ENCODE assay signal across 18 mouse cellular contexts in genomic region chr12:71534199-71534598, GRCm38 (mm10).
DNase-seq lines count a peak whose midpoint lies in the region; ATAC-seq and TF ChIP-seq lines count a peak whose summit lies in the region.
"Had no signal": no experiment of that assay in that cellular context is flagged by ENCODE, and none has a peak within 500 bp of the region (broad histone marks: within the 10 kb centered on the region; RNA-seq: fewer than 3 reads in every experiment).

No protein-coding gene starts in this region.

- WGBS in forebrain, embryonic 14.5 days, result 71% methylated on average over 4 of the region's 4 CpGs
- WGBS in hindbrain, embryonic 14.5 days, result 46% methylated on average over 4 of the region's 4 CpGs
- WGBS in midbrain, embryonic 14.5 days, result 47% methylated on average over 4 of the region's 4 CpGs
- 68% methylated on average over 4 of the region's 4 CpGs for WGBS in heart, embryonic 11.5 days (ENCODE audit: insufficient replicate concordance)

- DNase-seq in brain, embryonic 14.5 days (ENCODE audit: low read depth), result peak; percentile 91
- peak; percentile 79 for DNase-seq in forebrain, embryonic 14.5 days (ENCODE audit: low spot score)
- DNase-seq in hindbrain, embryonic 14.5 days (ENCODE audit: low spot score), result peak; percentile 56
- DNase-seq in midbrain, embryonic 14.5 days, result peak; percentile 80
- no peak for DNase-seq in adrenal gland, postnatal 14 days
- no peak for DNase-seq in kidney, adult 8-10 months
- DNase-seq in heart, postnatal 14 days, result no peak
- DNase-seq: adrenal gland, postnatal 10 days; cerebellum, postnatal 10 days; left cerebral cortex, postnatal 4 days; lung, adult 18-20 months; spleen, adult 18-20 months; thymus, adult 2 months had no signal

- no peak for TF ChIP-seq CTCF in brain, embryonic 14.5 days (IDR thresholded peaks at IDR 0.05; ENCODE audit: borderline replicate concordance, extremely low read depth, insufficient read depth, insufficient read length)

- H3K27me3 ChIP-seq in forebrain, embryonic 14.5 days (replicated peaks; ENCODE audit: control insufficient read depth, insufficient read depth, low read length), result no peaks in the 10 kb centered on the region
- H3K27me3 ChIP-seq in hindbrain, embryonic 14.5 days (ENCODE audit: control insufficient read depth, insufficient read depth, low read length), result no peaks in the 10 kb centered on the region
- H3K27me3 ChIP-seq in midbrain, embryonic 14.5 days (ENCODE audit: control insufficient read depth, insufficient read depth, low read length), result no peaks in the 10 kb centered on the region
- no peaks in the 10 kb centered on the region for H3K27me3 ChIP-seq in heart, embryonic 11.5 days (ENCODE audit: control insufficient read depth, insufficient read depth, low read length)
- H3K27me3 ChIP-seq: embryonic facial prominence, embryonic 15.5 days; stomach, embryonic 15.5 days had no signal

- peaks cover 12% of the 10 kb centered on the region; the same call in 1 of the 2 replicates for H3K4me1 ChIP-seq in forebrain, embryonic 14.5 days (ENCODE audit: control insufficient read depth, insufficient read depth, low read length)
- H3K4me1 ChIP-seq in hindbrain, embryonic 14.5 days (replicated peaks; ENCODE audit: control insufficient read depth, insufficient read depth, low read length), result peaks cover 31% of the 10 kb centered on the region
- peaks cover 28% of the 10 kb centered on the region for H3K4me1 ChIP-seq in midbrain, embryonic 14.5 days (ENCODE audit: control insufficient read depth, insufficient read depth, low read length)
- H3K4me1 ChIP-seq in heart, embryonic 11.5 days (ENCODE audit: control insufficient read depth, insufficient read depth, low read length), result no peaks in the 10 kb centered on the region
- H3K4me1 ChIP-seq: embryonic facial prominence, embryonic 15.5 days; stomach, embryonic 15.5 days had no signal

- no peak overlapping the region for H3K9ac ChIP-seq in forebrain, embryonic 14.5 days (ENCODE audit: low read length)
- no peak overlapping the region for H3K9ac ChIP-seq in hindbrain, embryonic 14.5 days
- no peak overlapping the region for H3K9ac ChIP-seq in midbrain, embryonic 14.5 days (replicated peaks; ENCODE audit: low read length)
- no peak overlapping the region for H3K9ac ChIP-seq in heart, embryonic 11.5 days (ENCODE audit: low read depth, low read length)
- H3K9ac ChIP-seq: embryonic facial prominence, embryonic 15.5 days; stomach, embryonic 15.5 days had no signal

- no peak for TF ChIP-seq POLR2A in brain, embryonic 14.5 days (IDR thresholded peaks at IDR 0.05; ENCODE audit: borderline replicate concordance, extremely low read depth, insufficient read depth, insufficient read length, poor library complexity, severe bottlenecking)

- no peak overlapping the region for H3K4me2 ChIP-seq in forebrain, embryonic 14.5 days (ENCODE audit: low read length)
- H3K4me2 ChIP-seq in hindbrain, embryonic 14.5 days (replicated peaks), result no peak overlapping the region
- H3K4me2 ChIP-seq in midbrain, embryonic 14.5 days (ENCODE audit: low read length), result no peak overlapping the region
- no peak overlapping the region for H3K4me2 ChIP-seq in heart, embryonic 11.5 days
- H3K4me2 ChIP-seq: embryonic facial prominence, embryonic 15.5 days; stomach, embryonic 15.5 days had no signal

- peak overlapping the region; percentile 71 for H3K27ac ChIP-seq in forebrain, embryonic 14.5 days (ENCODE audit: low read depth, low read length)
- H3K27ac ChIP-seq in hindbrain, embryonic 14.5 days, result peak overlapping the region; percentile 91
- H3K27ac ChIP-seq in midbrain, embryonic 14.5 days (replicated peaks; ENCODE audit: low read depth, low read length), result peak overlapping the region; percentile 87
- no peak overlapping the region for H3K27ac ChIP-seq in heart, embryonic 11.5 days (ENCODE audit: low read depth, low read length)
- H3K27ac ChIP-seq: embryonic facial prominence, embryonic 15.5 days; layer of hippocampus, adult 2 months; macrophage; stomach, embryonic 15.5 days had no signal

- intact Hi-C loops in heart, postnatal 14 days (cut with DNase I), result no loop called here

- H3K4me3 ChIP-seq in forebrain, embryonic 14.5 days (ENCODE audit: low read depth, low read length), result no peak overlapping the region
- H3K4me3 ChIP-seq in hindbrain, embryonic 14.5 days (replicated peaks; ENCODE audit: low read length), result no peak overlapping the region
- no peak overlapping the region for H3K4me3 ChIP-seq in midbrain, embryonic 14.5 days (replicated peaks; ENCODE audit: low read depth, low read length)
- H3K4me3 ChIP-seq in heart, embryonic 11.5 days (ENCODE audit: low read depth, low read length), result no peak overlapping the region
- H3K4me3 ChIP-seq: embryonic facial prominence, embryonic 15.5 days; layer of hippocampus, adult 2 months; stomach, embryonic 15.5 days had no signal

- H3K9me3 ChIP-seq in forebrain, embryonic 14.5 days (replicated peaks; ENCODE audit: control insufficient read depth, low read length), result no peaks in the 10 kb centered on the region
- no peaks in the 10 kb centered on the region for H3K9me3 ChIP-seq in hindbrain, embryonic 14.5 days (ENCODE audit: control insufficient read depth, low read length)
- no peaks in the 10 kb centered on the region for H3K9me3 ChIP-seq in midbrain, embryonic 14.5 days (ENCODE audit: control insufficient read depth, low read length)
- H3K9me3 ChIP-seq in heart, embryonic 11.5 days (replicated peaks; ENCODE audit: control insufficient read depth, low read length), result no peaks in the 10 kb centered on the region
- H3K9me3 ChIP-seq: embryonic facial prominence, embryonic 15.5 days; stomach, embryonic 15.5 days had no signal

- no peaks in the 10 kb centered on the region for H3K36me3 ChIP-seq in forebrain, embryonic 14.5 days (ENCODE audit: control insufficient read depth, insufficient read depth, low read length)
- H3K36me3 ChIP-seq in hindbrain, embryonic 14.5 days (replicated peaks; ENCODE audit: control insufficient read depth, insufficient read depth), result no peaks in the 10 kb centered on the region
- H3K36me3 ChIP-seq in midbrain, embryonic 14.5 days (ENCODE audit: control insufficient read depth, insufficient read depth, low read length), result no peaks in the 10 kb centered on the region
- no peaks in the 10 kb centered on the region for H3K36me3 ChIP-seq in heart, embryonic 11.5 days (ENCODE audit: control insufficient read depth, insufficient read depth, low read length)
- H3K36me3 ChIP-seq: embryonic facial prominence, embryonic 15.5 days; stomach, embryonic 15.5 days had no signal

- ATAC-seq in forebrain, embryonic 14.5 days, result peak; percentile 65
- peak; percentile 66 for ATAC-seq in hindbrain, embryonic 14.5 days (ENCODE audit: low FRiP score)
- ATAC-seq in midbrain, embryonic 14.5 days (ENCODE audit: low FRiP score, low TSS enrichment), result peak; percentile 46; the same call in 1 of the 2 replicates
- no peak for ATAC-seq in heart, embryonic 11.5 days (replicated peaks; ENCODE audit: insufficient number of reproducible peaks, low FRiP score, low TSS enrichment)

Comparison
In these comparisons a context has a peak if more than half of its experiments do, and no peak if none do; other contexts are left out.
1. DNase-seq: peak in brain, embryonic 14.5 days (single experiment), forebrain, embryonic 14.5 days (single experiment), hindbrain, embryonic 14.5 days (single experiment) and midbrain, embryonic 14.5 days (single experiment); none in adrenal gland, postnatal 14 days (single experiment), kidney, adult 8-10 months (0 of 2) and heart, postnatal 14 days (0 of 2).